Mouse (Mus musculus) thymus, adult 2 months (tissue): ENCODE results near the gene Txnrd2. TPM values are rescaled to one million over a fixed set of nuclear protein-coding genes. Genes with fewer than 3 reads are reported as not detected.

ENCODE experiments used
- DNase-seq: peaks from one replicate; pipeline ENCODE4 v3.0.0; 2021
- H3K27ac ChIP-seq: fragments of 200-500 bp; 2 replicates; pipeline ENCODE4 v1.5.1; 2012; ENCODE audit warnings: low read length, control low read depth; ENCODE audit not compliant: control insufficient read depth, insufficient read depth
- H3K27me3 ChIP-seq: fragments of 200-500 bp; 2 replicates; pipeline ENCODE4 v1.6.1; 2012; ENCODE audit warnings: mild to moderate bottlenecking, low read length, moderate library complexity, mixed read lengths; ENCODE audit not compliant: control insufficient read depth, insufficient read depth
- H3K36me3 ChIP-seq: fragments of 200-500 bp; 2 replicates; pipeline ENCODE4 v1.6.1; 2012; ENCODE audit warnings: mild to moderate bottlenecking, low read length, moderate library complexity; ENCODE audit not compliant: control insufficient read depth, insufficient read depth
- H3K4me1 ChIP-seq: fragments of 200-500 bp; replicated peaks from 2 replicates; pipeline ENCODE4 v1.6.1; 2012; ENCODE audit warnings: low read length; ENCODE audit not compliant: control insufficient read depth, insufficient read depth
- H3K4me3 ChIP-seq: fragments of 200-500 bp; 2 replicates; pipeline ENCODE4 v1.5.1; 2012; ENCODE audit warnings: mild to moderate bottlenecking, low read length, control low read depth, moderate library complexity; ENCODE audit not compliant: control insufficient read depth, insufficient read depth
- CTCF ChIP-seq: fragments of 200-500 bp; IDR thresholded peaks from 2 replicates; pipeline ENCODE4 v1.5.1; 2012; ENCODE audit warnings: mild to moderate bottlenecking, control low read depth, low read length, moderate library complexity, borderline replicate concordance; ENCODE audit not compliant: control insufficient read depth, poor library complexity, insufficient read depth; ENCODE audit errors: extremely low read depth
- POLR2A ChIP-seq: fragments of 200-500 bp; IDR thresholded peaks from 2 replicates; pipeline ENCODE4 v1.6.1; 2012; ENCODE audit warnings: mild to moderate bottlenecking, low read length, control low read depth, moderate library complexity; ENCODE audit not compliant: control insufficient read depth, poor library complexity, insufficient read depth; ENCODE audit errors: extremely low read depth
- WGBS: fragments of 180-500 bp; shearing (Covaris S2); methylation state at CpG from one replicate; pipeline ENCODE4 v1.1.7; 2018; 5-methylcytosine and 5-hydroxymethylcytosine counted together
- polyA plus RNA-seq: library from polyadenylated mRNA; depleted of rRNA; stranded (reverse); fragments of >200 nt; gene quantifications from 2 replicates; pipeline ENCODE4 v1.2.3, GENCODE M21; 2012; rRNA removed

Gene Txnrd2
- 10.6 and 10.7 TPM in 2 replicates for polyA plus RNA-seq

DNA sequence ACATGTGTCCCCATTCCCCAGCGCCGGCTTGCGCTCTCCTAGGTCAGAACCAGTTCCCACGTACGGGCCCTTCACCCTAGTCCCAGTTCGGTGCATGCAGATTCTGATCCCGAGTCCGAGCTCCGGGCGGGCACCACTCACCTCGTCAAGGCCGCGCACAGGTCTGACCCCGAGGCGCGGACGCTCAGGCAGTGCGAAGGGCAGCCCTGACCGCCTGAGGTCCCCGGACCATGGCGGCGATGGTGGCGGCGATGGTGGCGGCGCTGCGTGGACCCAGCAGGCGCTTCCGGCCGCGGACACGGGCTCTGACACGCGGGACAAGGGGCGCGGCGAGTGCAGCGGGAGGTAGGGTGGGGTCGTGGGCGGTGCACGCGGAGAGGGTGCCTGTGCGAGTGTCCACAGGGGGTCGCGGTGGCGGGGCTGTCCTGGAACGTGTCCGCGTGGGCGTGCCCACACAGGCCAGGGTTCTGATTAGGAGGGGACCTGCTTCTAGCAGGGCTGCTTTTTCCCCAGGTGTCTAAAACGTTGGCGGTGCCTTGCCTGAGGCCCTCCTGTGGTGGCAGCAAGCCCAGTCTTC, at the start of gene Txnrd2:
Gene Txnrd2, plus strand, starts transcription at position 170 of the 577 bp plus-strand sequence.
- Histone ChIP-seq H3K4me3 (peak within 1 kb of the TSS; percentile 78), H3K36me3 (no peaks in the 10 kb centered on the region), H3K27ac (0 out of 2 replicates have a peak within 1 kb of the TSS, but pooled peaks have one; percentile 9), H3K4me1 (peaks cover 27% of the 10 kb centered on the region), H3K27me3 (no peaks in the 10 kb centered on the region)
- WGBS: under 1% methylated on average over 52 of the region's 52 CpGs
- DNase-seq: peak; percentile 66
- peak; percentile 51; the same call in 1 of the 2 replicates for TF ChIP-seq CTCF
- no peak for TF ChIP-seq POLR2A

DNA sequence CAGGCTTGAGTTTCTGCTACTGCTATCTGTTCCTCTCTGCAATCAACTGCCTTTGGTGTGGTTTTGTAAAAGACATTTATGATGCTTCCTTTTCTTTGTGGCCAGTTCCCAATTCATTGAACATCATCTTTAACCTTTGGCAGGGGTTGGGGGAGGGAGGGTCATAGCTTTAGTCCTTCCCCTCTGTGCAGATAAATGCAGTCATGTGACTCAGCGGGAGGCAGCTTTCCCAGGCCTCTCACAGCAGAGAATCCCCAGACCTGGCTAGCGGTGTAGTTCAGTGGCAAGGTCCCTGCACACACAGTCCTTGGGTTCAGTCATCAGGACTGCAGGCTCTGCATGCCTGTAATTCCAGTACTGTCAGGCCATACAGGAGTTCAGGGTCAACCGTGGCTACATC, 49.0 kb upstream of the Txnrd2 start:
- Histone ChIP-seq H3K27ac (no peak overlapping the region), H3K27me3 (no peaks in the 10 kb centered on the region), H3K4me3 (no peak overlapping the region), H3K4me1 (peaks cover 10% of the 10 kb centered on the region), H3K36me3 (no peaks in the 10 kb centered on the region)
- no peak for DNase-seq
- 50% methylated on average over 3 of the region's 3 CpGs for WGBS
- TF ChIP-seq POLR2A (no peak), CTCF (no peak)

DNA sequence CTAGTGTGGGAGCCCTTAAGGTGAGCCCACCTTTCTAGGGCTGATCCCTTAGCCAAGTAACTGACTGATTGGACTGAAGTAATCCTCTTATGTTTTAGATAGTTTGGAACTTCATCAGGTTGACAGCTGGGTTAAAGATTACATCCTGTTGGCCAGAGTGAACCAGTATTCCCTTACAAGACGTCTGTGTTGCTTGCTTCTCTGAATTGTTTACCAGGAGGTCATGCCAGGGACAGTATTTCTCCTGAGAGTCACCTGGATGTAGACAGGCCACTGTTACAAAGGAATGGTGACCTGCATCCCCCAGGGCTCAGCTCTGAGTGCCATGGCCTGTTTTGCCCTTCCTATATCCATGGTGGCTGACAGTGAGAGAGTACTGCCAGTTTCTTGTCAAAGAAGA, 47.7 kb upstream of the Txnrd2 start:
- no peak for TF ChIP-seq POLR2A
- TF ChIP-seq CTCF: no peak
- H3K27ac ChIP-seq: no peak overlapping the region
- 65% methylated on average over 1 of the region's 1 CpGs for WGBS

DNA sequence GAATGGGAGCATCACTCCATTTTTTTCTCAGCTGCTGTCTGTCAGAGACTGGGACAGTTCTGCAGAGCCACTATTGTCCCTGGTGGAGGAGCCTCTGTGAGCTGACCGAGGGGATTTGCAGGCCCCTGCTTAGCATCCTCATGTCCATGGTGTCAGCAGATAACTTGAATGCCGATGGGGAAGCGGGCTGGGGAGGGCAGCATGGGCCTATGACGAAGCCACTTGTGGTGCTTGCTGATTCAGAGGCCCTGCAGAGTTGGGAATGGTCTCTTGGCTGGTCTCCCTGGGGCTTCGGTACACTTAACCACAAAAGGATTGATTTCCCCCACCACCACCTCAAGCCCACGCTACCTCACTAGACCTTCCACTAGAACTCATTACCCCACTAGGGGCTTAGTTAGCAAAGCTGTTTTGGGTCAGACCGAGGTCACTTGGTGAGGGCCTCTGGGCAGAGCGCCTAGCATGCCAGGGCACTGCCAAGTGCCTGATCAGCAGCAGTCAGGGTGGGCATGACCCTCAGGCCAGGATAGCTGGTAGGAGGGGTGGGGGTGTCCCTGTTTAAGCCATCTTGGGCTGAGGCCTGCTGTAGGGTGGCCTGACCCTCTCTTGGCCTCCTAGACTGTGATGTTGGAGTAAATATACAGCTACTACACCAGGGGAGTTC, 46.7 kb upstream of the Txnrd2 start:
- no peak for DNase-seq
- Histone ChIP-seq H3K27me3 (no peaks in the 10 kb centered on the region), H3K36me3 (no peaks in the 10 kb centered on the region), H3K4me1 (peaks cover 10% of the 10 kb centered on the region), H3K27ac (no peak overlapping the region), H3K4me3 (no peak overlapping the region)
- TF ChIP-seq CTCF (no peak), POLR2A (no peak)
- 93% methylated on average over 8 of the region's 8 CpGs for WGBS

More for the DNA sequence above, 47.7 kb upstream of the Txnrd2 start:
- no peak for DNase-seq
- H3K4me1 ChIP-seq: peaks cover 10% of the 10 kb centered on the region
- no peaks in the 10 kb centered on the region for H3K36me3 ChIP-seq
- no peak overlapping the region for H3K4me3 ChIP-seq
- no peaks in the 10 kb centered on the region for H3K27me3 ChIP-seq

DNA sequence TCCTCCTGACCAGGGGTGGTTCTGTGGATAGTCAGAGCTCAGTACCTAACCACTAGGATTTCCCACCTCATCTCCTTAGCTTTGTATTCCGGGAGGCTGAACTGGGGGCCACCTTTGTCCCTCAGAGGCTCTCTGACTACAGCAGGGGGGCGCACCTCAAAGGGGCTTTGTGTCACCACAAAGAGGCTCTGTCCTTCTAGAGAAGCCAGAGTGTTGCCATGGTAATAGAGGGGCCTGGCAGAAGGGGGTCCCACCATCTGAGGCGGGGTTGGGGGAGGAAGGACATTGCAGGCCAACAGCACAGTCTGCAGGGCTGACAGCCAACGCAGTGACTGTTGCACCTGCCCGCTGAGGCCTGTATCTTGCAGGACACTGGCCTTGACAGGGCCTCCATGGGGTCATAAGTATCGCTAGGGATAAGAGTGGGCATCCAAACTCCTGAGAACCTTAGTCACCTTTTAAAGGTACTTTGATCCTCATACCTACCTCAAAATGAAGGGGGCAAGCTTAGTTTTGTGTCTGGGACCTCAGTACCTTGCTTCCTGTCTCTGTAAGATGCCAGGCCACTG, 45.6 kb upstream of the Txnrd2 start:
- no peaks in the 10 kb centered on the region for H3K27me3 ChIP-seq
- WGBS: 90% methylated on average over 6 of the region's 6 CpGs
- no peak for DNase-seq
- TF ChIP-seq CTCF (no peak), POLR2A (no peak)
- peaks cover 14% of the 10 kb centered on the region for H3K4me1 ChIP-seq
- H3K4me3 ChIP-seq: no peak overlapping the region
- no peak overlapping the region for H3K27ac ChIP-seq
- no peaks in the 10 kb centered on the region for H3K36me3 ChIP-seq

DNA sequence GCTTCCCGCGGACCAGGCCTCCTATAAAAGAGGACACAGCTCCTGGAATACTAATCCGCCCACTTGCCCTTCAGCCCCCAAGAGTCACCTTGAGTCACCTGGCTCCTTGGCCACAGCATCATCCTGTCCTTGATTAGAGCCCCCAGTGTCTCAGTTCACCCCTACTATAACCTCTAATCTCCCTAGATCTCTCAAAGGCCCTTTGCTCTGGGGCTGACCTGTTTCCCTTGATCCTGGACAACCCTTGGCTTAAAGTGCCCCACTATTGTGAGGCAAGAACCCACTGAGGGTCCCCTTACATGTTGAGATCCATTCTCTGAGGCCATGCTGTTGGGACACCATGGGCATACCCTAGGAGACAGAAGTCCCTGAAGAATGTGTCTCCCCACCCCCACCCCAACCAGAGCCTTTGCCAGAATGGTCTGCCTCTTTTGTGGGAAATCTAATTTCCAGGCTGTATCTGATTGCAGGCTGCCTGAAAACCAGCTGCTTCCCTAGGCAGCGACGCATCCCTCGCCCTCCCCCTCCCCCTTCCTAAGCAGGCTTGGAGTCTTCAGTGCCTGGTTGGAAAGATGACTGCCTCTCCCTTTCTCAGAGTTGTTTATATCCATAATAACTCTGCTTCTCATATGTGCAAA, 44.4 kb upstream of the Txnrd2 start:
- Histone ChIP-seq H3K27ac (no peak overlapping the region), H3K27me3 (no peaks in the 10 kb centered on the region), H3K4me3 (no peak overlapping the region), H3K4me1 (peaks cover 13% of the 10 kb centered on the region), H3K36me3 (no peaks in the 10 kb centered on the region)
- no peak for DNase-seq
- TF ChIP-seq POLR2A (no peak), CTCF (no peak)
- WGBS: 94% methylated on average over 6 of the region's 6 CpGs
